Mouse (Mus musculus) CH12.LX (cell line): ENCODE measurements around the gene Pnpla6. TPM values are rescaled to one million over a fixed set of nuclear protein-coding genes. Genes with fewer than 3 reads are reported as not detected.

Source experiments
- DNase-seq: peaks from one replicate; pipeline ENCODE4 v3.0.0-alpha.2; 2013; ENCODE audit errors: extremely low read depth
- H3K27ac ChIP-seq: 2 replicates; pipeline ENCODE4 v1.5.1; 2012; ENCODE audit warnings: low read depth, mild to moderate bottlenecking, control low read depth, moderate library complexity; ENCODE audit not compliant: insufficient read depth
- H3K27me3 ChIP-seq: replicated peaks from 2 replicates; pipeline ENCODE3; 2012; ENCODE audit warnings: inconsistent platforms
- H3K36me3 ChIP-seq, 2 experiments: replicated peaks in 1 of 2; 2 replicates each; pipeline versions ENCODE3 to v1.6.1; 2012; ENCODE audit warnings: inconsistent platforms in 1 of 2, low read length in 1 of 2, mild to moderate bottlenecking in 1 of 2, mixed read lengths in 1 of 2, moderate library complexity in 1 of 2; ENCODE audit not compliant: control insufficient read depth in 1 of 2, insufficient read depth in 1 of 2
- H3K4me1 ChIP-seq, 2 experiments: 2 replicates each; pipeline ENCODE4 v1.6.1; 2012; ENCODE audit warnings: inconsistent platforms in 1 of 2, moderate library complexity in 1 of 2; ENCODE audit not compliant: insufficient read depth in 2 of 2, control insufficient read depth in 1 of 2
- H3K4me2 ChIP-seq: 2 replicates; pipeline ENCODE4 v1.6.1; 2012; ENCODE audit warnings: low read depth, mild to moderate bottlenecking, control low read depth; ENCODE audit not compliant: poor library complexity, insufficient read depth, severe bottlenecking
- H3K4me3 ChIP-seq, 3 experiments: fragments of 150-350 bp in 1 of 3; sonication (generic) in 1 of 3; replicated peaks in 1 of 3; 2 replicates each; pipeline versions ENCODE3 to v1.5.1; 2011 to 2012; ENCODE audit warnings: low read depth in 2 of 3, low read length in 2 of 3, mild to moderate bottlenecking in 2 of 3, moderate library complexity in 2 of 3, control low read depth in 1 of 3, improper control_type of control experiment in 1 of 3, inconsistent platforms in 1 of 3, mixed read lengths in 1 of 3; ENCODE audit not compliant: poor library complexity in 1 of 3
- H3K79me2 ChIP-seq: replicated peaks from 2 replicates; pipeline ENCODE4 v1.6.1; 2012; ENCODE audit warnings: mild to moderate bottlenecking, moderate library complexity; ENCODE audit not compliant: control insufficient read depth, poor library complexity, insufficient read depth, severe bottlenecking; ENCODE audit errors: extremely low read depth
- H3K9ac ChIP-seq: 2 replicates; pipeline ENCODE4 v1.6.1; 2012; ENCODE audit warnings: low read depth, mild to moderate bottlenecking, control low read depth, moderate library complexity; ENCODE audit not compliant: insufficient read depth
- H3K9me3 ChIP-seq: replicated peaks from 2 replicates; pipeline ENCODE3; 2012; ENCODE audit warnings: low read length, inconsistent platforms, mixed read lengths
- CHD1 ChIP-seq: IDR thresholded peaks from 2 replicates; pipeline ENCODE4 v1.6.1; 2012; ENCODE audit warnings: low read depth, low read length, improper control_type of control experiment, inconsistent platforms
- CTCF ChIP-seq, 2 experiments: IDR thresholded peaks in 1 of 2; conservative IDR thresholded peaks in 1 of 2; 2 replicates each; pipeline ENCODE4 v1.5.1; 2011 to 2012; ENCODE audit warnings: low read depth in 2 of 2, low read length in 2 of 2, improper control_type of control experiment in 1 of 2, inconsistent platforms in 1 of 2, mild to moderate bottlenecking in 1 of 2, moderate library complexity in 1 of 2
- EP300 ChIP-seq: IDR thresholded peaks from 2 replicates; pipeline ENCODE4 v1.6.1; 2011; ENCODE audit warnings: low read length, improper control_type of control experiment
- HCFC1 ChIP-seq: IDR thresholded peaks from 2 replicates; pipeline ENCODE4 v1.6.1; 2012; ENCODE audit warnings: low read depth, mild to moderate bottlenecking, inconsistent platforms, low read length, improper control_type of control experiment
- JUN ChIP-seq: IDR thresholded peaks from 2 replicates; pipeline ENCODE4 v1.6.1; 2011; ENCODE audit warnings: low read depth, mild to moderate bottlenecking, low read length, improper control_type of control experiment, moderate library complexity; ENCODE audit not compliant: insufficient read depth
- JUND ChIP-seq: conservative IDR thresholded peaks from 2 replicates; pipeline ENCODE4 v1.6.1; 2011; ENCODE audit warnings: low read depth, low read length, improper control_type of control experiment
- MAX ChIP-seq: IDR thresholded peaks from 2 replicates; pipeline ENCODE4 v1.6.1; 2011; ENCODE audit warnings: low read length, improper control_type of control experiment
- PAX5 ChIP-seq: IDR thresholded peaks from 2 replicates; pipeline ENCODE4 v1.6.1; 2012; ENCODE audit warnings: low read length, inconsistent platforms, mixed read lengths
- POLR2A ChIP-seq: IDR thresholded peaks from 2 replicates; pipeline ENCODE4 v1.6.1; 2011; ENCODE audit warnings: low read depth, mild to moderate bottlenecking, improper control_type of control experiment, low read length
- USF1 ChIP-seq: IDR thresholded peaks from 2 replicates; pipeline ENCODE4 v1.6.1; 2014; ENCODE audit warnings: low read depth, mild to moderate bottlenecking, inconsistent platforms, low read length, improper control_type of control experiment
- dilution Hi-C: fragments of 300-500 bp; cut with MboI; formaldehyde crosslinking; loops from 2 replicates; pipeline ENCODE4 v1.14.3; 2020; ENCODE audit warnings: low sequenced_read_pairs; ENCODE audit not compliant: extremely low pct_unique_long_range_greater_than_20kb, extremely low pct_ligation_motif_present
- in situ Hi-C: fragments of 300-500 bp; cut with MboI; formaldehyde crosslinking; loops from 3 replicates; pipeline ENCODE4 v1.14.3; 2019; ENCODE audit warnings: low sequenced_read_pairs, low pct_ligation_motif_present, low pct_unique_long_range_greater_than_20kb, mixed read lengths
- polyA plus RNA-seq: library from polyadenylated mRNA; unstranded; fragments of >175 nt; gene quantifications from 2 replicates; pipeline ENCODE4 v1.2.1, GENCODE M21; 2012; ENCODE audit warnings: low read depth; ENCODE audit not compliant: insufficient read length
- total RNA-seq, 2 experiments: library from RNA; depleted of rRNA; stranded (reverse); fragments of 300-350 nt in 1 of 2; fragments of >200 nt in 1 of 2; gene quantifications; 2 replicates each; pipeline ENCODE4 v1.2.3; 2012 to 2014

The Pnpla6 gene
- total and polyA plus RNA-seq, 3 experiments: 12.5 to 39.8 (median 29.6) TPM

GRCm38 (mm10) chr8:3468838-3469237 lies 46.3 kb upstream of the Pnpla6 start:
- DNase-seq: peak; percentile 23
- H3K79me2 ChIP-seq: no peaks in the 10 kb centered on the region
- H3K9me3 ChIP-seq: no peaks in the 10 kb centered on the region
- H3K9ac ChIP-seq: no peak overlapping the region
- TF ChIP-seq CTCF (conservative IDR thresholded peaks at IDR 0.05 in 1 of 2, IDR thresholded peaks at IDR 0.05 in 1 of 2; ENCODE audit: low read depth in 2 of 2, low read length in 2 of 2): peak in 1 of 2 experiments; percentile 40; a peak in 2 of 4 replicates
- no peak for TF ChIP-seq CHD1
- TF ChIP-seq, all 38 proteins: peak for 1
- peaks cover 3 to 12% of the 10 kb centered on the region in 2 experiments; a peak in 2 of 4 replicates for H3K4me1 ChIP-seq
- H3K4me2 ChIP-seq: no peak overlapping the region
- in situ Hi-C loops: loop anchor here (10.0 kb wide), 1 partner anchor 206 kb away; the partner anchor contains the start of genes Fcor and Trappc5
- no peaks in the 10 kb centered on the region for H3K27me3 ChIP-seq
- no peak overlapping the region for H3K27ac ChIP-seq
- H3K36me3 ChIP-seq: peaks cover 0 to 7% of the 10 kb centered on the region in 2 experiments
- dilution Hi-C loops: no loop called here
- H3K4me3 ChIP-seq: no peak overlapping the region

- TF ChIP-seq EP300 (no peak), MAX (no peak), USF1 (no peak), PAX5 (no peak), JUN (no peak), JUND (no peak), HCFC1 (no peak)
- Histone ChIP-seq H3K36me3 (no peaks in the 10 kb centered on the region), H3K79me2 (no peaks in the 10 kb centered on the region), H3K4me3 (no peak within 1 kb of the TSS), H3K27me3 (no peaks in the 10 kb centered on the region), H3K9ac (no peak within 1 kb of the TSS), H3K9me3 (no peaks in the 10 kb centered on the region), H3K4me1 (peaks cover 3 to 12% of the 10 kb centered on the region in 2 experiments; a peak in 2 of 4 replicates), H3K27ac (no peak within 1 kb of the TSS), H3K4me2 (no peak within 1 kb of the TSS)
- dilution Hi-C loops: no loop called here
- in situ Hi-C loops: no loop called here
- DNase-seq: no peak
Measured at GRCm38 (mm10) chr8:3470562-3470961, 44.6 kb upstream of the Pnpla6 start, which contains the start of gene Tex45. Tex45 (plus strand) TSS chr8:3470862.

- TF ChIP-seq POLR2A: no peak
- no peaks in the 10 kb centered on the region for H3K9me3 ChIP-seq
- dilution Hi-C loops: no loop called here
- H3K4me2 ChIP-seq: no peak overlapping the region
- in situ Hi-C loops: no loop called here
- H3K4me1 ChIP-seq: no peaks in the 10 kb centered on the region
- no peak overlapping the region for H3K4me3 ChIP-seq
- H3K27me3 ChIP-seq: no peaks in the 10 kb centered on the region
- no peaks in the 10 kb centered on the region for H3K36me3 ChIP-seq
- H3K9ac ChIP-seq: no peak overlapping the region
- no peaks in the 10 kb centered on the region for H3K79me2 ChIP-seq
- no peak overlapping the region for H3K27ac ChIP-seq
- DNase-seq: no peak
Measured at GRCm38 (mm10) chr8:3475715-3476429, 39.3 kb upstream of the Pnpla6 start.
